Mouse (Mus musculus): Measurements from ENCODE around the gene Pomgnt2. TPM values are rescaled to one million over a fixed set of nuclear protein-coding genes. Genes with fewer than 3 reads are reported as not detected.
A peak's percentile ranks its signal among the peaks of the same experiment; 100 is the strongest.

Pomgnt2 gene
- polyA plus RNA-seq (2012; rRNA removed): 30.0 and 31.4 TPM in 2 replicates

DNA sequence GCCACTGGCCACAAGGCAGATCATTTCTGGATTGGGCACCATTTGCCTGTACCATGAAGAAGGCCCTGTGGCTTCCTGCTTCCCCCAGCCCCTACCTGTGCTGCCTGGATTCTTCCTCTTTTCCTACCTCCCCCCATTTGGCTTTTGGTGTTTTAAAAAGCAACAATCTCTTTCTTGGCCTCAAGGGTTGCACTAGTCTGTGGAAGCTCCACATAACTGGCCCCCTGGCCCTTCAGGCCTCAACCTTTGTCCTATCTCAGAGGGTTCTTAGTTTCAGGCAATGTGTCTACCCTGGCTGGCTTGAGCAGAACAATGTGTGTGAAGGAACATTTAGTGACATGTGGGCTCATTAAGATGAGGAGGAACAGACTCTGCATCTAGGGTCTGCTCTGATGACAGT lies at the start of gene Pomgnt2:
Gene Pomgnt2 (minus strand): TSS at position 101 of the 400 bp plus-strand sequence.
- peaks cover 8% of the 10 kb centered on the region for H3K4me1 ChIP-seq (ENCODE audit: control insufficient read depth, insufficient read depth, low read length)
- no peak for TF ChIP-seq CTCF (IDR thresholded peaks at IDR 0.05; ENCODE audit: extremely low read depth, insufficient read depth, low read length)
- no peak for TF ChIP-seq POLR2A (IDR thresholded peaks at IDR 0.05; ENCODE audit: extremely low read depth, insufficient read depth, low read length)
- H3K27ac ChIP-seq (ENCODE audit: insufficient read depth, low read length): no peak within 1 kb of the TSS
- H3K4me3 ChIP-seq (ENCODE audit: insufficient read depth, low read length): peak within 1 kb of the TSS; percentile 95; the same call in 1 of the 2 replicates

- Histone ChIP-seq H3K4me3 (ENCODE audit: insufficient read depth, low read length) (no peak overlapping the region), H3K27ac (ENCODE audit: insufficient read depth, low read length) (no peak overlapping the region), H3K4me1 (ENCODE audit: control insufficient read depth, insufficient read depth, low read length) (peaks cover 1% of the 10 kb centered on the region)
- no peak for TF ChIP-seq CTCF (IDR thresholded peaks at IDR 0.05; ENCODE audit: extremely low read depth, insufficient read depth, low read length)
- TF ChIP-seq POLR2A (IDR thresholded peaks at IDR 0.05; ENCODE audit: extremely low read depth, insufficient read depth, low read length): no peak
Measured at GRCm38 (mm10) chr9:122039848-122040247, 42.9 kb upstream of the Pomgnt2 start.

DNA sequence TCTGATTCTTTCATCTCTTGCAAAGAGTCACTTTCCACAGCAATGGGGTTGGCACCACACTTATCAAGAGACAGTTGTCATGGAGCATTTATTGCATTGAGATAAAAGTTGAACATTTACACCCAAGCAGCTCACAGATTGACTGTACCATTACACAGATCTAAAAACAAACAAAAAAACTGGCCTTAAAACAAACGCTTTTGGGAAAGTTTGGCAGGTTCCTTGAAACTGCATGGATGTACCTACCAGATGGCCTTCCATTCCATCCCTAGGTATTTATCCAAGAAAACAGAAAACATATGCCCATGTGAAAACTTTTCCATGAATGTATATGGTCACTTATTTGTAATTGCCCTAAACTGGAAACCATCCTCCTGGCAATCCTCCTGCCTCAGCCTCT lies 41.7 kb upstream of the Pomgnt2 start:
- Histone ChIP-seq H3K4me3 (ENCODE audit: insufficient read depth, low read length) (no peak overlapping the region), H3K27ac (ENCODE audit: insufficient read depth, low read length) (no peak overlapping the region), H3K4me1 (ENCODE audit: control insufficient read depth, insufficient read depth, low read length) (peaks cover 1% of the 10 kb centered on the region)
- TF ChIP-seq CTCF (IDR thresholded peaks at IDR 0.05; ENCODE audit: extremely low read depth, insufficient read depth, low read length) (no peak), POLR2A (IDR thresholded peaks at IDR 0.05; ENCODE audit: extremely low read depth, insufficient read depth, low read length) (no peak)

DNA sequence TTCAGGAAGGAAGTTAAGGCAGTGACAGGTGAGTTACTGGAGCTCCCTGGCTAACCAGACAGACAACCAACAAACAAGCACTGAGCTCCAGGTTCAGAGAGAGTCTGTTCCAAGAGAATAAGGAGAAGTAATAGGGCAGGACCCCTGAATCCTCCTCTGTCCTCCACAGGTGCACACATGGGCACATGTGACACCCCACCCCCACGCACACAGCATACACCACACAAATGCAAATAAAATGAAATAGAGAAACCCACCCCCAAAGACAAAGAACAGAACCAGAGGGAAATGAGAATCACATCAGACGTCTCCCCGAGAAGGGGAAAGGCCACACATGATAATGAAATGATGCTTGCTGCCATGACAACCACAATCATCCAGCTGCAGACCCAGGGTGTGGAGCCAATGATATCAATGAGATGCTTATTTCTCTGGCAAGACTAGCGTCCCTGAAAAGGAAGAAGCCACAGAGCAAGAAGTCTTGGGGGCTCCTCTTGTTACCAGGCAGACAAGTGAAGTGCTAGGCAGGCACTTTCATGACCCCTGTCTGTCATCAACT lies 39.7 kb upstream of the Pomgnt2 start:
- no peak overlapping the region for H3K4me3 ChIP-seq (ENCODE audit: insufficient read depth, low read length)
- H3K27ac ChIP-seq (ENCODE audit: insufficient read depth, low read length): no peak overlapping the region
- peaks cover 1% of the 10 kb centered on the region for H3K4me1 ChIP-seq (ENCODE audit: control insufficient read depth, insufficient read depth, low read length)
- TF ChIP-seq CTCF (IDR thresholded peaks at IDR 0.05; ENCODE audit: extremely low read depth, insufficient read depth, low read length): no peak
- TF ChIP-seq POLR2A (IDR thresholded peaks at IDR 0.05; ENCODE audit: extremely low read depth, insufficient read depth, low read length): no peak

DNA sequence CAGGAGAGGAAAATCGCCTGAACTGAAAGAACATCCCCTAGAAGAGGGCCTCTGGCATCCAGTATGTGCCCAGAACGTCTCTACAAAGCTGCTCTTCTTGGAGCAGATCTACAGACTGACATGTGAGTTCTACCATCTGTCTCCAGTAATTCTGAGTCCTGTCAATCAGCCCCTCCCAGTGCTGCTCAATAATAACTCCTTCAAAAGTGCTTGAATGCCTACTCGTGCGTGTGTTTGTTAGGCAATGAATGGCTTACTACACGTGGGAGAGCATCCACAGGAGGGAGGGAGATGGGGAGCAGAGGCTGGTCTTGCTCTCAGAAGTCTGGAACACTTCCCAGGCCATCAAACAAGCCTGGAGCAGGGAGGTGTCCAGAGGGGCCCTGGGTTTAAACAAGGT lies 38.9 kb upstream of the Pomgnt2 start:
- TF ChIP-seq CTCF (IDR thresholded peaks at IDR 0.05; ENCODE audit: extremely low read depth, insufficient read depth, low read length): no peak
- TF ChIP-seq POLR2A (IDR thresholded peaks at IDR 0.05; ENCODE audit: extremely low read depth, insufficient read depth, low read length): no peak
- Histone ChIP-seq H3K4me3 (ENCODE audit: insufficient read depth, low read length) (no peak overlapping the region), H3K27ac (ENCODE audit: insufficient read depth, low read length) (no peak overlapping the region), H3K4me1 (ENCODE audit: control insufficient read depth, insufficient read depth, low read length) (peaks cover 1% of the 10 kb centered on the region)

DNA sequence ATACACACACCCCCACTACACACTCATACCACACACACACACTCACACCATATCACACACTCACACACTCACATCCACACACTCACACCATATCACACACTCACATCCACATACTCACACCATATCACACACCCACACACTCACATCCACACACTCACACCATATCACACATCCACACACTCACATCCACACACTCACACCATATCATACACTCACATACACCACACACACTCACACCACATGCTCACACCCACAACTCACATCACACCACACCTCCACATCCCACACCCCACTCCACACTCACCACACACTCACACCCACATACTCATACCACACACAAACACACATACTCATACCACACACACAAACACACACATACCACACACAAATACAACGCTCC lies 38.0 kb upstream of the Pomgnt2 start:
- Histone ChIP-seq H3K27ac (ENCODE audit: insufficient read depth, low read length) (no peak overlapping the region), H3K4me3 (ENCODE audit: insufficient read depth, low read length) (no peak overlapping the region), H3K4me1 (ENCODE audit: control insufficient read depth, insufficient read depth, low read length) (peaks cover 1% of the 10 kb centered on the region)
- no peak for TF ChIP-seq CTCF (IDR thresholded peaks at IDR 0.05; ENCODE audit: extremely low read depth, insufficient read depth, low read length)
- TF ChIP-seq POLR2A (IDR thresholded peaks at IDR 0.05; ENCODE audit: extremely low read depth, insufficient read depth, low read length): no peak

DNA sequence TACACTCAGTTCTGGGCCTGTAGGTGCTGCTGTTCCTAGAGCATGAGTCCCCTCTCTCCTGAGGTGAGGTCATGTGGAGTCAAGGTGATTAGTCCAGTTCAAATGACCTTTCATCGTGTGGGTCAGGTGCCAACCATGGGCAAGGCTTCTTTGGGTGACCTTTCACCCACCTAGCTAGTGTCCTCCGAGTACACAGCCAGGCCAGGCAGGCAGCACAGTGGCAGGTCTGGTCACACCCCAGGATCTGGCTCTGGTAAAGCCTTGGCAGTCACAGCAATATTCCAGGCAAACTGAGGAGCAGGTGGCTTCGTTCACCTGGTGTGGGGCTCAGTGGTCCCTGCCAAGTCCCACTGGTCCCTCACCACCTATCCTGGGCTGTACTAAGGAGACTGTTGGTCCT lies 35.2 kb upstream of the Pomgnt2 start:
- no peak overlapping the region for H3K27ac ChIP-seq (ENCODE audit: insufficient read depth, low read length)
- no peak for TF ChIP-seq POLR2A (IDR thresholded peaks at IDR 0.05; ENCODE audit: extremely low read depth, insufficient read depth, low read length)
- no peak for TF ChIP-seq CTCF (IDR thresholded peaks at IDR 0.05; ENCODE audit: extremely low read depth, insufficient read depth, low read length)

DNA sequence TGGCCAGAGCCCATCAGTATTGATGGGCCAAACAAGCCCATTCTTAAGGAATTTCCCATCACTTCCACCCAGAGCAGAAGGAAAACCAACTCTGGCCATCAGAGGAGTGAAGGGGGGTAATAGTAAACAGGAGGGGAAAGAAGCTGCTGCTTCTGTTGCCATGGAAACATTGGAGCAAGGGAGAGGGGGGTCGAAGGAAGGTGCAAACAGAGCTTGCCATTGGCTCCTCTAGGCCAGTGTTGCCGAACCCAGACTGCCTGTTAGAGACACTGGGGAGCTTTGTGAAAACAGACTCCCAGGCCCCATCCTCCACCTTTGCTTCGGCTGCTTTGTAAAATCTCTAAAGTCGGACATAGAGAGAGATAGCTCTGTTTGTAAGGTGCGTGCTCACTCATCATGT lies 33.8 kb upstream of the Pomgnt2 start:
- Histone ChIP-seq H3K4me3 (ENCODE audit: insufficient read depth, low read length) (no peak overlapping the region), H3K27ac (ENCODE audit: insufficient read depth, low read length) (no peak overlapping the region), H3K4me1 (ENCODE audit: control insufficient read depth, insufficient read depth, low read length) (no peaks in the 10 kb centered on the region)
- TF ChIP-seq POLR2A (IDR thresholded peaks at IDR 0.05; ENCODE audit: extremely low read depth, insufficient read depth, low read length): no peak
- no peak for TF ChIP-seq CTCF (IDR thresholded peaks at IDR 0.05; ENCODE audit: extremely low read depth, insufficient read depth, low read length)

More for the DNA sequence above, 35.2 kb upstream of the Pomgnt2 start:
- H3K4me1 ChIP-seq (ENCODE audit: control insufficient read depth, insufficient read depth, low read length): no peaks in the 10 kb centered on the region
- H3K4me3 ChIP-seq (ENCODE audit: insufficient read depth, low read length): no peak overlapping the region

- no peak overlapping the region for H3K27ac ChIP-seq (ENCODE audit: insufficient read depth, low read length)
- H3K4me3 ChIP-seq (ENCODE audit: insufficient read depth, low read length): no peak overlapping the region
- no peaks in the 10 kb centered on the region for H3K4me1 ChIP-seq (ENCODE audit: control insufficient read depth, insufficient read depth, low read length)
- TF ChIP-seq POLR2A (IDR thresholded peaks at IDR 0.05; ENCODE audit: extremely low read depth, insufficient read depth, low read length) (no peak), CTCF (IDR thresholded peaks at IDR 0.05; ENCODE audit: extremely low read depth, insufficient read depth, low read length) (no peak)
Measured at GRCm38 (mm10) chr9:122029765-122030164, 32.9 kb upstream of the Pomgnt2 start.

- peak overlapping the region; percentile 68 for H3K27ac ChIP-seq (ENCODE audit: insufficient read depth, low read length)
- no peak overlapping the region for H3K4me3 ChIP-seq (ENCODE audit: insufficient read depth, low read length)
- TF ChIP-seq CTCF (IDR thresholded peaks at IDR 0.05; ENCODE audit: extremely low read depth, insufficient read depth, low read length) (no peak), POLR2A (IDR thresholded peaks at IDR 0.05; ENCODE audit: extremely low read depth, insufficient read depth, low read length) (no peak)
- peaks cover 2% of the 10 kb centered on the region; the same call in 1 of the 2 replicates for H3K4me1 ChIP-seq (ENCODE audit: control insufficient read depth, insufficient read depth, low read length)
Measured at GRCm38 (mm10) chr9:122027914-122028745, 31.2 kb upstream of the Pomgnt2 start.
